Mouse (Mus musculus): ENCODE measurements around the gene Trf. TPM values are rescaled to one million over a fixed set of nuclear protein-coding genes. Genes with fewer than 3 reads are reported as not detected.

The Trf gene
- polyA plus RNA-seq (2012; rRNA removed) = 149 and 198 TPM in 2 replicates

- Histone ChIP-seq H3K36me3 (ENCODE audit: control insufficient read depth, insufficient read depth, low read length) (no peaks in the 10 kb centered on the region), H3K4me3 (ENCODE audit: control insufficient read depth, insufficient read depth, low read length) (peak within 1 kb of the TSS; percentile 28), H3K27ac (ENCODE audit: control insufficient read depth, insufficient read depth, low read length) (no peak within 1 kb of the TSS), H3K27me3 (ENCODE audit: control insufficient read depth, insufficient read depth, low read length) (no peaks in the 10 kb centered on the region), H3K4me1 (replicated peaks; ENCODE audit: control insufficient read depth, insufficient read depth, low read length) (peaks cover 27% of the 10 kb centered on the region)
- TF ChIP-seq POLR2A (IDR thresholded peaks at IDR 0.05; ENCODE audit: control insufficient read depth, extremely low read depth, insufficient read depth, low read length, poor library complexity) (no peak), CTCF (IDR thresholded peaks at IDR 0.05; ENCODE audit: borderline replicate concordance, control insufficient read depth, extremely low read depth, insufficient read depth, low read length, poor library complexity) (no peak)
- 6% methylated on average over 29 of the region's 29 CpGs for WGBS
- DNase-seq = peak; percentile 18
Measured at GRCm38 (mm10) chr9:103230151-103230951, at the start of gene Trf, which contains the start of gene Gm20425. Gene Trf, minus strand, starts transcription at chr9:103230444. Gene Gm20425, minus strand, starts transcription at chr9:103230307.

- WGBS = 94% methylated on average over 6 of the region's 6 CpGs
- no peaks in the 10 kb centered on the region for H3K27me3 ChIP-seq (ENCODE audit: control insufficient read depth, insufficient read depth, low read length)
- no peaks in the 10 kb centered on the region for H3K4me1 ChIP-seq (replicated peaks; ENCODE audit: control insufficient read depth, insufficient read depth, low read length)
- H3K4me3 ChIP-seq (ENCODE audit: control insufficient read depth, insufficient read depth, low read length) = no peak overlapping the region
- DNase-seq = no peak
- H3K36me3 ChIP-seq (ENCODE audit: control insufficient read depth, insufficient read depth, low read length) = no peaks in the 10 kb centered on the region
- H3K27ac ChIP-seq (ENCODE audit: control insufficient read depth, insufficient read depth, low read length) = no peak overlapping the region
- TF ChIP-seq POLR2A (IDR thresholded peaks at IDR 0.05; ENCODE audit: control insufficient read depth, extremely low read depth, insufficient read depth, low read length, poor library complexity) (no peak), CTCF (IDR thresholded peaks at IDR 0.05; ENCODE audit: borderline replicate concordance, control insufficient read depth, extremely low read depth, insufficient read depth, low read length, poor library complexity) (no peak)
Measured at GRCm38 (mm10) chr9:103276876-103277275, 46.6 kb upstream of the Trf start.

- H3K36me3 ChIP-seq (ENCODE audit: control insufficient read depth, insufficient read depth, low read length) = no peaks in the 10 kb centered on the region
- TF ChIP-seq CTCF (IDR thresholded peaks at IDR 0.05; ENCODE audit: borderline replicate concordance, control insufficient read depth, extremely low read depth, insufficient read depth, low read length, poor library complexity) (no peak), POLR2A (IDR thresholded peaks at IDR 0.05; ENCODE audit: control insufficient read depth, extremely low read depth, insufficient read depth, low read length, poor library complexity) (no peak)
- DNase-seq = no peak
- H3K27me3 ChIP-seq (ENCODE audit: control insufficient read depth, insufficient read depth, low read length) = no peaks in the 10 kb centered on the region
- H3K4me1 ChIP-seq (replicated peaks; ENCODE audit: control insufficient read depth, insufficient read depth, low read length) = no peaks in the 10 kb centered on the region
- H3K4me3 ChIP-seq (ENCODE audit: control insufficient read depth, insufficient read depth, low read length) = no peak overlapping the region
- H3K27ac ChIP-seq (ENCODE audit: control insufficient read depth, insufficient read depth, low read length) = no peak overlapping the region
- 79% methylated on average over 1 of the region's 1 CpGs for WGBS
Measured at GRCm38 (mm10) chr9:103275676-103276075, 45.4 kb upstream of the Trf start.

GRCm38 (mm10) chr9:103274819-103275218 lies 44.6 kb upstream of the Trf start:
- Histone ChIP-seq H3K27me3 (ENCODE audit: control insufficient read depth, insufficient read depth, low read length) (no peaks in the 10 kb centered on the region), H3K4me1 (replicated peaks; ENCODE audit: control insufficient read depth, insufficient read depth, low read length) (no peaks in the 10 kb centered on the region), H3K36me3 (ENCODE audit: control insufficient read depth, insufficient read depth, low read length) (no peaks in the 10 kb centered on the region), H3K4me3 (ENCODE audit: control insufficient read depth, insufficient read depth, low read length) (no peak overlapping the region), H3K27ac (ENCODE audit: control insufficient read depth, insufficient read depth, low read length) (no peak overlapping the region)
- no peak for DNase-seq
- 90% methylated on average over 8 of the region's 8 CpGs for WGBS
- no peak for TF ChIP-seq POLR2A (IDR thresholded peaks at IDR 0.05; ENCODE audit: control insufficient read depth, extremely low read depth, insufficient read depth, low read length, poor library complexity)
- no peak for TF ChIP-seq CTCF (IDR thresholded peaks at IDR 0.05; ENCODE audit: borderline replicate concordance, control insufficient read depth, extremely low read depth, insufficient read depth, low read length, poor library complexity)

DNA sequence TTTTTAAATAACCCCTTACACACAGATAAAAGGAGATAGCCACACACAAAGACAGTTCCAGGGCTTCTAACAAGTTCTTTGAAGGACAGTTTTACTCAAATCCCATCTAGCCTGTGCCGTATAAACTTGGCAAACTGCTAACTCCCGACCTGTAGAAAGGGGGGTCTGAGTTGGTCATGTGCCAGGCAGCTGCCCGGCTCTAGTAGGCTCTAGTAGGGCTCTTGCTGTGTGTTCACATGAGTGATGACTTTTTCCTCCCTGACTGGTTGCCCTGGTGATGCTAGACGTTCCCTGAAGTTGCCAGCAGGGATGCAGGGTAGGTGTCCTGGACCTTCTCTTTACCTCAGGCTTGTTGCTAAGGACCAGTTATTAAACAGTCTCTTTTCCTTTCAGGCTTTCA lies 40.9 kb upstream of the Trf start:
- 83% methylated on average over 4 of the region's 4 CpGs for WGBS
- no peak for TF ChIP-seq POLR2A (IDR thresholded peaks at IDR 0.05; ENCODE audit: control insufficient read depth, extremely low read depth, insufficient read depth, low read length, poor library complexity)
- TF ChIP-seq CTCF (IDR thresholded peaks at IDR 0.05; ENCODE audit: borderline replicate concordance, control insufficient read depth, extremely low read depth, insufficient read depth, low read length, poor library complexity) = no peak
- no peaks in the 10 kb centered on the region for H3K4me1 ChIP-seq (replicated peaks; ENCODE audit: control insufficient read depth, insufficient read depth, low read length)
- no peak for DNase-seq
- H3K4me3 ChIP-seq (ENCODE audit: control insufficient read depth, insufficient read depth, low read length) = no peak overlapping the region
- H3K27ac ChIP-seq (ENCODE audit: control insufficient read depth, insufficient read depth, low read length) = no peak overlapping the region
- H3K27me3 ChIP-seq (ENCODE audit: control insufficient read depth, insufficient read depth, low read length) = no peaks in the 10 kb centered on the region
- no peaks in the 10 kb centered on the region for H3K36me3 ChIP-seq (ENCODE audit: control insufficient read depth, insufficient read depth, low read length)

DNA sequence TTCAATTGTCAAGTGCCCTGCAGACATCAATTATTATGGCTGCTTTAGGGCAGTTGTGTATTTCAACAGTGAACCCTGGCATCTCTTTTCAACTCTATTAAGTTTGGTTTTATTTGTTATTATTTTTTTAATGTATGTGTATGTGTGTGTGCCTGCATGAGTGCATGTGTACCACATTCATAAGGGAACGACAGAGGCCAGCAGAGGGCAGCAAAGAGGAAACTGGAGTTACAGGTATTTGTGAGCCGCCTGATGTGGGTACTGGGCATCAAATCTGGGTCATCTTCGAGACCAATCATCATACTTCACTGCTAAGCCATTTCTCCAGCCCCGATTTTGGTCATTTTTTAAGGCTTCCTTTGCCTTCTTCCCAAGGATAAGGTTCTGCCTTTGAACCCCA lies 35.5 kb upstream of the Trf start:
- H3K27ac ChIP-seq (ENCODE audit: control insufficient read depth, insufficient read depth, low read length) = no peak overlapping the region
- no peak overlapping the region for H3K4me3 ChIP-seq (ENCODE audit: control insufficient read depth, insufficient read depth, low read length)
- H3K27me3 ChIP-seq (ENCODE audit: control insufficient read depth, insufficient read depth, low read length) = no peaks in the 10 kb centered on the region
- DNase-seq = no peak
- H3K36me3 ChIP-seq (ENCODE audit: control insufficient read depth, insufficient read depth, low read length) = no peaks in the 10 kb centered on the region
- no peak for TF ChIP-seq CTCF (IDR thresholded peaks at IDR 0.05; ENCODE audit: borderline replicate concordance, control insufficient read depth, extremely low read depth, insufficient read depth, low read length, poor library complexity)
- no peak for TF ChIP-seq POLR2A (IDR thresholded peaks at IDR 0.05; ENCODE audit: control insufficient read depth, extremely low read depth, insufficient read depth, low read length, poor library complexity)
- 90% methylated on average over 4 of the region's 4 CpGs for WGBS
- H3K4me1 ChIP-seq (replicated peaks; ENCODE audit: control insufficient read depth, insufficient read depth, low read length) = no peaks in the 10 kb centered on the region
